Mouse (Mus musculus): Measurements from ENCODE around the gene Crebl2.

DNA sequence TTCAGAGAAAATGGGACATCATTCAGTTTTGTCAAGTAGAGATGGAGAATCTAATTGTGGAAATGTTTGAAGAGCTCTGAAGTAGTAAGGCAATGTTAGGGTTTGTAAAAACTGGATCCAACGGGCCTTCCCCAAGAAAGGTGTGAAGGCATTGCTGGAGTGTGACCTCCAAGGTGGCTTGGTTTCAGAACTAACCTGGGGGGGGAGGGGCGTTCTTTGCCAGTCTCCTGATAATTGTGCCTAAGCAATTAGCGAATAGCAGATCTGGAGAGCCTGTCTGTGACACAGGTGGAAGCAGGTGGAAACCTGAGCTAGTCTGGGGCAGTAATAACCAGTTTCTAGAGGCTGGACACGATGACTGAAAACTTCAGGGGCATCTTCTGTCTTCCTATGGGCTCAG, 15.8 kb downstream of the Crebl2 start:
- no peak for TF ChIP-seq CHD2 (IDR thresholded peaks at IDR 0.05; ENCODE audit: low read length)
- no peak for TF ChIP-seq CTCF (IDR thresholded peaks at IDR 0.05 in 2 of 3, conservative IDR thresholded peaks at IDR 0.05 in 1 of 3; ENCODE audit: control insufficient read depth in 1 of 3, insufficient read depth in 1 of 3, low read depth in 2 of 3, low read length in 3 of 3, poor library complexity in 1 of 3, severe bottlenecking in 1 of 3)
- TF ChIP-seq MXI1 (IDR thresholded peaks at IDR 0.05; ENCODE audit: low read depth, low read length), result no peak
- TF ChIP-seq SIN3A (IDR thresholded peaks at IDR 0.05; ENCODE audit: low read length), result no peak
